Mouse (Mus musculus): ENCODE results near the gene Gm20816. TPM values are rescaled to one million over a fixed set of nuclear protein-coding genes. Genes with fewer than 3 reads are reported as not detected.
"Not testable (repeated sequence)": the region's sequence is repeated elsewhere in the genome, so short reads cannot be mapped to it uniquely, and the experiment has no call there.

Gene Gm20816
- total RNA-seq (2021) (not detected), polyA plus RNA-seq (2012; rRNA removed) (not detected in 2 replicates)
- long read RNA-seq: 0 reads

GRCm38 (mm10) chrY:68537655-68538054 is at the start of gene Gm20816:
TSS of gene Gm20816 (plus strand) at chrY:68537955.
- not testable (repeated sequence) for DNase-seq

Other genes with a start within 250 kb of the Gm20816 start
- not detected for gene Gm20937, start 243.1 kb upstream of the Gm20816 start, total RNA-seq (2021)
- not detected in 2 replicates for gene Gm20937, start 243.1 kb upstream of the Gm20816 start, polyA plus RNA-seq (2012; rRNA removed)